Mouse (Mus musculus) frontal cortex, adult 2 months (tissue): Measurements from ENCODE around the gene Dnajb1. TPM values are rescaled to one million over a fixed set of nuclear protein-coding genes. Genes with fewer than 3 reads are reported as not detected.

Source experiments
- DNase-seq, 2 experiments: peaks; one replicate each; pipeline ENCODE4 v3.0.0; 2022; ENCODE audit warnings: low spot score in 1 of 2; ENCODE audit errors: extremely low spot score in 1 of 2
- polyA plus RNA-seq: library from polyadenylated mRNA; depleted of rRNA; stranded (reverse); fragments of >200 nt; gene quantifications from 2 replicates; pipeline ENCODE4 v1.2.3, GENCODE M21; 2012; rRNA removed

The Dnajb1 gene
- polyA plus RNA-seq, 1 experiment = 37.9 TPM

- no peak for DNase-seq
Measured at GRCm38 (mm10) chr8:83652744-83653661, 45.0 kb downstream of the Dnajb1 start.

- DNase-seq = no peak
Measured at GRCm38 (mm10) chr8:83653662-83654017, 45.6 kb downstream of the Dnajb1 start.

- no peak for DNase-seq
Measured at GRCm38 (mm10) chr8:83654725-83655124, 46.7 kb downstream of the Dnajb1 start.

- DNase-seq = no peak
Measured at GRCm38 (mm10) chr8:83656043-83656442, 48.0 kb downstream of the Dnajb1 start.

GRCm38 (mm10) chr8:83656484-83657246 is 48.7 kb downstream of the Dnajb1 start:
- no peak for DNase-seq

GRCm38 (mm10) chr8:83660545-83660944 is 52.6 kb downstream of the Dnajb1 start:
- DNase-seq = no peak

GRCm38 (mm10) chr8:83660995-83661680 is 53.1 kb downstream of the Dnajb1 start:
- no peak for DNase-seq

Other genes starting within 250 kb of the Dnajb1 start
- gene Clgn, start 218.3 kb upstream of the Dnajb1 start, polyA plus RNA-seq = 8.9 and 9.2 TPM in 2 replicates
- gene Scoc, start 149.8 kb upstream of the Dnajb1 start, polyA plus RNA-seq = 264 and 324 TPM in 2 replicates
- not detected in 2 replicates for gene Olfr370, start 72.4 kb upstream of the Dnajb1 start, polyA plus RNA-seq
- 324 and 374 TPM in 2 replicates for gene Ndufb7, start 41.5 kb upstream of the Dnajb1 start, polyA plus RNA-seq
- 779 and 879 TPM in 2 replicates for gene Tecr, start 222 bp upstream of the Dnajb1 start, polyA plus RNA-seq
- gene Gipc1, start 44.5 kb downstream of the Dnajb1 start, polyA plus RNA-seq = 86.3 and 90.2 TPM in 2 replicates
- 2.2 TPM in 2 replicates for gene Ptger1, start 58.5 kb downstream of the Dnajb1 start, polyA plus RNA-seq
- gene Pkn1, start 91.0 kb downstream of the Dnajb1 start, polyA plus RNA-seq = 51.9 and 61.9 TPM in 2 replicates
- gene Ddx39, start 107.0 kb downstream of the Dnajb1 start, polyA plus RNA-seq = 27.2 and 30.6 TPM in 2 replicates
- 21.8 and 23.0 TPM in 2 replicates for gene Adgre5, start 133.1 kb downstream of the Dnajb1 start, polyA plus RNA-seq